Mouse (Mus musculus) spleen, adult 2 months (tissue): Measurements from ENCODE around the gene Lcp2.

Experiments
- CTCF ChIP-seq: fragments of 200-500 bp; IDR thresholded peaks from 2 replicates; pipeline ENCODE4 v1.5.1; 2011; ENCODE audit warnings: mild to moderate bottlenecking, inconsistent platforms; ENCODE audit not compliant: insufficient read depth, insufficient read length, insufficient replicate concordance; ENCODE audit errors: extremely low read depth
- POLR2A ChIP-seq: fragments of 200-500 bp; IDR thresholded peaks from 2 replicates; pipeline ENCODE4 v1.6.1; 2011; ENCODE audit warnings: low read depth, low read length, inconsistent platforms

- TF ChIP-seq POLR2A (no peak), CTCF (no peak; the same call in 1 of the 2 replicates)
These were observed 76.4 kb downstream of the Lcp2 start for GRCm38 (mm10) chr11:34123147-34123546.
